Mouse (Mus musculus) layer of hippocampus, postnatal 14 days (tissue): ENCODE measurements at regions not wholly inside any gene's neighbourhood (a gene's known extent, or its start where the extent isn't known, plus 50 kb on each side); places are given as distances from the start of the nearest gene placed in this dataset.

Experiments used
- DNase-seq, 2 experiments: peaks; one replicate each; pipeline ENCODE4 v3.0.0; 2021 to 2022; ENCODE audit warnings: low spot score in 2 of 2, mixed read lengths in 1 of 2

- DNase-seq = no peak
Measured at GRCm38 (mm10) chr6:36313586-36313985, 74.3 kb upstream of the Chrm2 start.
